Mouse (Mus musculus) adrenal gland, adult (tissue): ENCODE data around the gene Cox15.

Experiments used
- DNase-seq, 2 experiments: peaks; one replicate each; pipeline ENCODE4 v3.0.0; 2022 to 2023; ENCODE audit warnings: low spot score in 1 of 2; ENCODE audit not compliant: inconsistent age in 2 of 2

The Cox15 gene

GRCm38 (mm10) chr19:43762410-43762809 is 9.6 kb upstream of the Cox15 start:
- DNase-seq, result no peak

GRCm38 (mm10) chr19:43761543-43762256 is 8.9 kb upstream of the Cox15 start:
- DNase-seq, result no peak

- peak; percentile 49 to 83 for DNase-seq
Measured at GRCm38 (mm10) chr19:43760504-43760903, 7.7 kb upstream of the Cox15 start.

DNA sequence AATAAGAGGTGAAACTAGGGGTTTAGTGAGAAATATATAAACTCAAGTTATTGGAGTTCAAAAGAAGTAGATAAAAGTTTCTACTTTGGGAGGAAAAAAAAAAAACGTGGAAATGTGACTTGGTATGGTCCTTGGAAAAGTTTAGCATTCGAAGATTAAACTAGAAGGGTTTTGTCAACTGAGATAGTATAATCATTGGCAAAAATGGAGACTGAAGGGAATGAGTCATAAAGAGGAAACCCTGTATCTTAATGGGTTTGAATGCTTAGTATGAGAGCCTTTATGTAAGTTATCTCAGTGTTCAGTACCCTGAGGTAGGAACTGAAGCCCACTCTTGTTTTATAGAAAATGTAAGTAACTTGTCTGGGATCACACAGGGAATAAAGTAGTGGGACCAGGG is 2.1 kb upstream of the Cox15 start:
- DNase-seq, result no peak

- DNase-seq, result no peak
Measured at GRCm38 (mm10) chr19:43754237-43754636, 1.4 kb upstream of the Cox15 start.

DNA sequence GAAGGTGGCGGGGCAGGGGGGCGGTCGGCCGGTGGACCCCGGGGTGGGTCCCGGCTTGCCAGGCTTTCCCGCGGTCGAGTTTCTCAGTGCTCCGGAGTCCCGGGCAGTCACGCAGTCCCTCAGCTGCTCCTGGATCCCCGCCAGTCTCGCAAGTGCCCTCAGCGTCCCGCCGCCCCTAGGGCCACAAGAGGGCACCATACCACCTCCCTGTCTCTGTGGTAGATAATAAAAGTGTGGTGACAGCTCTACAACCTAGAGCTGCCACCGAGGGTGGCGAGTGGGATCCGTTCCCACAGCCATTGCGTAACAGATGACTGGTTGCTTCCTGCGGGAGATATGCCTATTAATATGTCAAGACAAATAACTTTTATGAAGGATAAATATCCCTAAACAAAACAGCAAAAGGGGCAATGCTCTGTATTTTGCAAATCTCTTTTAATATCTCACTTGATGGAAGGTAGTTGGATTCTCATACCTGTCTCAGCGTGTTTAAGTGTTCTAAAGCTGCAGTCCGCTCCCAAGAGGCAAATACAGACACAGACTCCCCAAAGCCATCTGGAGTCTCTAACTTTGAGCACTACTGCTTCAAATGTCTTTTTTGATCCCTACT is 531 bp upstream of the Cox15 start:
- peak; percentile 94 to 98 for DNase-seq

GRCm38 (mm10) chr19:43750008-43750407 is 2.8 kb downstream of the Cox15 start:
- DNase-seq, result no peak

DNA sequence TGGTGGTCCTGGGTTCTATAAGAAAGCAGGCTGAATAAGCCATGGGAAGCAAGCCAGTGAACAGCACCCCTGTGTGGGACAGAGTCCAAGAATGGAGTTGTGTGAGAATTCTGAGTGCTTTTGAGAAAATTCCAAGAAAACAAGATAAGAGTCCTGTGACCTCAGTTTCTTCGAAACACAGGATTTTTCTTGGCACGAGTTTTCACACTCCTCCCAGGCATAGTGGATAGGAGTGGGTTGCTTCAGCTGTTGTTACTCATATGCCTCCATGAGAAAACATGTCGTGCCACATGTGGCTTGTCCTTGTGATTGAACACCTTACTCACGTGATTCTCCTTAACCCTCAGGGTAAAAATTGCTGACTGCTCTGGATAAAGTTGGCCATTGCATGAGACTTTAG is 4.9 kb downstream of the Cox15 start:
- peak in 1 of 2 experiments; percentile 36 for DNase-seq

GRCm38 (mm10) chr19:43745740-43746139 is 7.1 kb downstream of the Cox15 start:
- DNase-seq, result no peak

DNA sequence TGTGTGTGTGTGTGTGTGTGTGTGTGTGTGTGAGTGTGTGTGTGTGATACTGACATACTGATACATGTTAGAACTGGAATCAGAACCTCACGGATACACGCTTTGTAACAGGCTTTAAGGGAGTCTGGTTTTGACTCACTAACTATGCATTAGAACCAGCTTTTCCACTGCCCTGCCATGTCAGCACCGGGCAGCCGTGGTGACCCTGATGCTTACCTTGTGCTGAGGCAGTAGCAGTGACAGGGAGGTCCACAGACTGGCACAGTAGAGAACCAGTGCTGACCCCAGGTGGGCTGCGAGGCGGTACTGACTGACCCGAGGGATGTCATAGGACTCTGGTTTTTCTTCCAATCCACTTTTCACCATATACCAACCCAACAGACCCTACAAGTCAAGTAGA is 9.4 kb downstream of the Cox15 start:
- no peak for DNase-seq

GRCm38 (mm10) chr19:43738409-43738808 is 14.4 kb downstream of the Cox15 start:
- no peak for DNase-seq

DNA sequence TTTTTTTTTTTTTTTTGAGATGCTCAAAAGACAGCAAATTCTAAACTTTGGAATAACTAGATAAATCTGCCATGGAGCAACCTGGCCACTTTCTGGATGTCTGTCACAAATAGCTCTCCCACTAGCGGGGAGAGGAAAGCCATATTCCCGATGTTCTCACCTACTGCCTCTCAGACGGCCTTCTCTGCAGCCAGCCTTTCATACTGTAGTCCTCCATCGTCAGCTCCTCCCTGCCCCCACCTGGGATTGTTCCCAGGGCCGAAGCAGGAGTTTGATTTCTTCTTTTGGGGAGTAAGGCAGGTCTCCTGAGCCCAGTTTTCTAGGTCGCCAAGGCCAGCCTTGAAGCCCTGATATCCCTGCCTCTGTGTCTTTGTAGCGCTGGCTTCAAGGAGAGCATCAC is 21.6 kb downstream of the Cox15 start:
- DNase-seq, result peak in 1 of 2 experiments; percentile 41

DNA sequence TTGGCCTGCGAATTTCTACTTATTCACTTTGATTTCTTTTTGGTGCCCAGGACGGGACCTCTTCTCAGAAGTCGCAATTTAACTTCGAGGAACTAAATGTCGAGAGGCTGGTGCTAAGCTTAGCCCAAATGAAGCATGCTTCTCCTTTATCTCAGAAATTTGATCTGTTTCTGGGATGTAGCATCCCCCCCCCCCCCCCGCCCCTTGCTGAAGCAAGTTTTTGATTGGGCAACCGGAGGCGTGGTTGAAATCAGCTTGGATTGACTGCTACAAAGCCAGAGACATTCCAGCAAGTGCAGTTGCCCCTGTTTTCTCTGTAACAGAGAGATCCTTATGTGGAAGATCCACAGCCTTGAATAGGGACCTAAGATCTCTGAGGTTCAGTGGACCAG is 22.8 kb downstream of the Cox15 start:
- DNase-seq, result no peak

GRCm38 (mm10) chr19:43729296-43730036 is 23.3 kb downstream of the Cox15 start:
- peak in 1 of 2 experiments; percentile 58 for DNase-seq

GRCm38 (mm10) chr19:43726510-43727146 is 26.2 kb downstream of the Cox15 start:
- no peak for DNase-seq

DNA sequence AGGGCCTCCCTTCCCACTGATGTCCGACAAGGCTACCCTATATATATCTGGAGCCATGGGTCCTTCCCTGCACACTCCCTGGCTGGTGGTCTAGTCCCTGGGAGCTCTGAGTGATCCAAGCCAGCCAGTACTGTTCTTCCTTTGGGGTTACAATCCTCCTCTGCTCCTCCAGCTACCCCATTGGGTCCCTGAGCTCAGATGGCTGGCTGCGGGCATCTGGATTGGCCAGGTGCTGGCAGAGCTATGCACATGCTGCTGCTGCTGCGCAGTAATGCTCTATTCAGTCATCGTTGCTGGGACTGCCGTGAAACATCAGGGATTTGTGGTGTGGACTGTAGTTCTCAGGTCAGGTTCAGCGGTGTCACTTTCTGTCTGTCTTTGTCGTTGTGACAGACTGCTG is 28.0 kb downstream of the Cox15 start:
- peak in 1 of 2 experiments; percentile 31 for DNase-seq

DNA sequence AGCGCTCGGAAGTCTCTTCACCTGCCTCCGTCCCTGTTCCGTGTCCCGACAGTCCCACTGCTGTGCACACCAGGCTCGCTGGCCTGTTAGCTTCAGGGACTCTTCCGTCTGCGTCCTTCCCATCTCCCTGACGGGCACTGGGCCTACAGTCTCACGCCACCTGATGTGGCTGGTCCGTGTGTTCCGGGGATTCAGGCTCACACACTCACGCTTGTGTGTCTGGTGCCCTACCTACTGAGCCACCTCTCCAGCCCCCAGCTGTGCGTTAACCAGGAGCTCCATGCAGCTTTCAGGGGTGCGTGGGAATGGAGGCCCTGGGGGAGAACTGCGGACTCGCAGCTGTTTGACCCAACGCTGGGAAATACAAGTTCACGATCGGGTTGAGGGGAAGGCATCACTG is 28.6 kb downstream of the Cox15 start:
- DNase-seq, result no peak

DNA sequence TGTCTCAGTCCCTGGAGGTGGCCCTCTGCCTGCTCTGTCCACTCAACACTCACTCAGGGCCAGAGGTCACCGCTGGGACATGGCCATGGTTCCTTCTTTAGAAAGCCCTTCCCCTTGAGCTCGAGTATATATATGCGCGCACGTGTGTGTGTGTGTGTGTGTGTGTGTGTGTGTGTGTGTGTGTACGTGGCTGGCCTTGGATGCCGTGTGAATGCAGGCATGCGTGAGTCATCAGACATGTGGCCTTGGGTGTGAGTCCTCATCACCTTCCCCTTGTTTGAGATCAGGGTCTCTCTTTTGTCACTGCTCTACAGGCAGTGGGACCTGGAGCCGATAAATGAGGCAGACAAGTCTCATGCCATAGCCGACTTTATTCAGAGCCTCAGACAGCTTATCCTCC is 29.3 kb downstream of the Cox15 start:
- peak; percentile 54 to 78 for DNase-seq

- peak in 1 of 2 experiments; percentile 41 for DNase-seq
Measured at GRCm38 (mm10) chr19:43722891-43723290, 29.9 kb downstream of the Cox15 start.

DNA sequence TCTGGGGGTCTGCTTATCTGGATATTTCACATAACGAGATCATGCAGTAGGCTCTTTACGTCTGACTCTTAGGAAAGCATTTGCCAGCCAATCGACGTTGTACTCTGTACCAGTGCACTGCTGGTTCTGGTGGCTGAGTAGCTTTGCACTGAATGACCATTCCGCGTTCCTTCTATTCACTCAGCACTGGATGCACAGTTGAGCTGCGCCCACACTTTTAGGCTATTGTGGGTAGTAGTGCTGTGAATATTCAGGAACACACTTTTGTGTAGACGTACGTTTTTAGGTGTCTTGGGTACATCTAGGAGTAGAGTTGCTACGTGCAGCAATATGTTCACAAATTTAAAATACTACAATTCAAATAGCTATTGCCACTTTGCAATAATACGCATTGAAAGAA is 32.7 kb downstream of the Cox15 start:
- DNase-seq, result no peak

GRCm38 (mm10) chr19:43711971-43712370 is 40.8 kb downstream of the Cox15 start:
- no peak for DNase-seq
